Mouse (Mus musculus) layer of hippocampus, postnatal 25 days (tissue): ENCODE measurements at regions not wholly inside any gene's neighbourhood (a gene's known extent, or its start where the extent isn't known, plus 50 kb on each side); places are given as distances from the start of the nearest gene placed in this dataset.

ENCODE experiments used
- DNase-seq, 2 experiments: peaks; one replicate each; pipeline ENCODE4 v3.0.0; 2022; ENCODE audit warnings: mixed read lengths in 2 of 2, low spot score in 1 of 2; ENCODE audit errors: extremely low spot score in 1 of 2

DNA sequence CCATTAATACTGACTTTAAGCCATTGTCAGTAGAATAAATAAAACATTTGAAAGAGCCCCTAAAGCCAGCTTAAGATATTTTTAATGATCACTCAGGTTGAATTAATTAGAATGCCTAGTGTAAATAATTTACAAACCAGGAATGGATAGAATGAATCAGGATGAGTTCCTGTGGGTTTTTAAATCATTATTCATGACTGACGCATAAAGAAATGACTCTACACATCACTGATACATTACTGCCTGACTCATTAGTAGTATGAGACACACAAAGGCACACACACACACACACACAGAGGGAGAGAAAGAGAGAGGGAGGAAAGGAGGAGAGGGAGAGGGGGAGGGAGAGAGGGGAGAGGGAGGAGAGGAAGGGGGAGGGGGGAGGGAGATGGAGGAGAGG is 612.0 kb downstream of the Ipmk start:
- no peak for DNase-seq

DNA sequence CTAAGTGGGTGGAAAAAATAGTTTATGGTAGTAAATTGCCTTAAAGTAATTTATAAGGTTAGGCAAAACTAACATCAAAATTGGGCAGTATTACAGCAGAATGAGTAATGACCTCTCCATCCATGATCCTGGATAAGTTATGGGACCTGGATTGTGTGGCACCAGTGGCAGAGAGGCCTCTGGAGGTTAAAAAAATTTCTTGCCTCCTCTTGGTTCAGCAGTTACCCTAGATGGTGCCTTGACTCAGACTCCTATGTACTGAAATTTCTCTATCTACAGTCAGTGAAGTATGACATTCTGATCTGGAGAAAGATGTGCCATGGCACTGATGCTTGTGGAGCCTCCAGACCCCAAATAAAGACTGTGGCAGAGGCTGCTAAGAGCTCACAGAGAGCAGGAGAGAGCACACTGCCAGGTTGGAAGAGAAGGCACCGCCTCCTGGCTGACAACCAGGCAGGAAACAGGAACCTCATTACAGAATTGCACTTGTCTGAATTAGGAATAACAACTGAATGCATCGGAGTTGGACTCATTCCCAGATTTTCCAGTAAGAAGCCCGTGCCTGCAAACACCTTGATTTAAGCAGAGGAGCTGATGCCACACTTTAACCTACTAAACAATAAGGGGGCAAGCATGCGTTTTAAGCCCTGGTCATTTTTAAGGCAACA is 613.0 kb downstream of the Ipmk start:
- DNase-seq = no peak

DNA sequence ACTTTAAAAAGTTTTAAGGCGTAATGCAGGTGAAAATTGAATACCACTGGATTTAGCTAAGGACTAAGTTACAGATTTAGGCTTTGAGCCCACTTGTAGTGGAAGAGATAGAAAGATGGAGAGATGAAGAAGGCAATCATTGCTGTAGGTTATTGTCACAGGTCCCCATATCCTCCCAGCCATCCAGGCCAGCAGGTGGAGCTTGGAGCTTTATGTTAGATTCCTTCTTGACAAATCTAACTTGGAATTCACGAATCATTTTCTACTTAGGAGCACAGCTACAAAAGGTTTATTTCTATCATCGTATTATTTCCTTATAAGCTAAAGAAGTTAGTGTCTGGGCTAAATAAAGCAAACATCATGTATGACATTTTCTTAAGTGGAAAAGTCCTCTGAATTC is 630.5 kb downstream of the Ipmk start:
- peak in 1 of 2 experiments; percentile 22 for DNase-seq

DNA sequence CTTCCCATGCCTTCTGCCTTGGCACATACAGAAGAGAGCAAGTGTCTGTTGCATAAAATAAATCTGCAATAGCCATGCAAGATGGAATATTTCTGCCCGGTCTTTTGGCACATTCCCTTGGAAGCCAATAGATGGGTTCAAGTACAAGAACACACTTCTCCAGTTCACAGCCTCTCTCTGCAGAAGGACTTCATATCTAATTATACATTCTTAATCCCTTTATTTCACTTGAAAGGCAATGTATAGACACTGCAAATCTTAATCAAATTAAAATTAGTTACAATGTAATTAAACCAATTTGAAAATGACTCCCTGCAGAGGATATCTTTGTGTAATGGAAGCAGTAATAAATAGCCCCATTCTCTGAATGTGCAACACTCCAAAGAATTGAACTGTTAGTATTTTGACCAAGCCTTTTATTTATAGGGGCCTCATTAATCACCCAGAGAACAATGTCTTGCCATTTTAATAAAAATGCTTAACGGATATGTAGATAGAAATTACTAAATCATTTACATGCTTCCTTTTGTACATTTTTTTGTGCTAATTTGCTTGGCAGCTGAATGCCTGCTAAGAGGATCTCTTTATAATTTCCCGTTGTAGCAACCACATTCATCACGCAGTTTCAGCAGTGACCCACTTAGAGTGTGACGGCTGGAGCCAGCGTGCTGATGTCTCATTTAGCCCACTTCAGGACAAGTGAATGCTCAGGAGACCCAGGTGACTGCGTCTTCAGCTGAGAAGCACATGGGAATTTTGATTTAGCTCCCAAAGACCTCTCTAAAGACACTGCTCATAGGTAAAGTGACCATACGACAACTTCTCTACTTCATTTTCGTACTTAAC is 651.5 kb upstream of the Zwint start:
- no peak for DNase-seq
